Mouse (Mus musculus) MEL (cell line): ENCODE data around the gene Mov10.

Source experiments
- CTCF ChIP-seq, 3 experiments: IDR thresholded peaks in 2 of 3; conservative IDR thresholded peaks in 1 of 3; 2 replicates each; pipeline ENCODE4 v1.5.1; 2011 to 2012; ENCODE audit warnings: low read length in 3 of 3, low read depth in 2 of 3, mild to moderate bottlenecking in 2 of 3, improper control_type of control experiment in 1 of 3, inconsistent platforms in 1 of 3, mixed read lengths in 1 of 3, moderate library complexity in 1 of 3; ENCODE audit not compliant: control insufficient read depth in 1 of 3, insufficient read depth in 1 of 3, poor library complexity in 1 of 3, severe bottlenecking in 1 of 3
- EP300 ChIP-seq, 2 experiments: IDR thresholded peaks; 2 replicates each; pipeline ENCODE4 v1.6.1; 2011; ENCODE audit warnings: improper control_type of control experiment in 2 of 2, low read length in 2 of 2, low read depth in 1 of 2, mild to moderate bottlenecking in 1 of 2
- HCFC1 ChIP-seq: IDR thresholded peaks from 2 replicates; pipeline ENCODE4 v1.6.1; 2012; ENCODE audit warnings: low read depth, mild to moderate bottlenecking, inconsistent platforms, low read length, improper control_type of control experiment, moderate library complexity
- MAX ChIP-seq: IDR thresholded peaks from 2 replicates; pipeline ENCODE4 v1.6.1; 2011; ENCODE audit warnings: low read length, improper control_type of control experiment
- MAZ ChIP-seq: IDR thresholded peaks from 2 replicates; pipeline ENCODE4 v1.6.1; 2012; ENCODE audit warnings: low read depth, mild to moderate bottlenecking, inconsistent platforms, low read length, improper control_type of control experiment
- POLR2A ChIP-seq, 2 experiments: IDR thresholded peaks; 2 replicates each; pipeline ENCODE4 v1.6.1; 2011 to 2012; ENCODE audit warnings: low read length in 2 of 2, mild to moderate bottlenecking in 2 of 2, control low read depth in 1 of 2, improper control_type of control experiment in 1 of 2, low read depth in 1 of 2, moderate library complexity in 1 of 2; ENCODE audit not compliant: control insufficient read depth in 1 of 2, insufficient read depth in 1 of 2, poor library complexity in 1 of 2
- SIN3A ChIP-seq: IDR thresholded peaks from 2 replicates; pipeline ENCODE4 v1.6.1; 2012; ENCODE audit warnings: low read length, improper control_type of control experiment, inconsistent platforms
- SMC3 ChIP-seq: IDR thresholded peaks from 2 replicates; pipeline ENCODE4 v1.6.1; 2011; ENCODE audit warnings: low read depth, low read length, improper control_type of control experiment
- UBTF ChIP-seq: IDR thresholded peaks from 2 replicates; pipeline ENCODE4 v1.6.1; 2012; ENCODE audit warnings: low read depth, mild to moderate bottlenecking, inconsistent platforms, low read length, improper control_type of control experiment, moderate library complexity, borderline replicate concordance; ENCODE audit not compliant: insufficient read depth
- ZNF384 ChIP-seq: IDR thresholded peaks from 2 replicates; pipeline ENCODE4 v1.6.1; 2012; ENCODE audit warnings: low read depth, mild to moderate bottlenecking, inconsistent platforms, low read length, improper control_type of control experiment

DNA sequence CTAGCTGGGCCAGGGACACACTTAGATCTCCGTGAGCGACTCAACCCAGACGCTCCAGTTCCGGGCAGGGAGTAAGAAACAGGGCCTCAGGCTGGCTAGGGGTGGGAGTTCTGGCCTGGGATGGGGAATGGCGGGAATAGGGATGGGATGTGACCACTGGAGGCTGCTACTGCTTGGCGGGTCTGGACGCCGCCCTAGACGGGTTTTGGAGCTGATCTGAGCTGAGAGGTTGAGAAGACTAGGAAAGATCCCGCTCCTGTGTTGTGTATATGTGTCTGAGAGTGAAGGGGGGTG lies 29.1 kb downstream of the Mov10 start:
- TF ChIP-seq UBTF (no peak), POLR2A (IDR thresholded peaks at IDR 0.05; ENCODE audit: control insufficient read depth in 1 of 2, insufficient read depth in 1 of 2, low read depth in 1 of 2, low read length in 2 of 2, poor library complexity in 1 of 2) (no peak), ZNF384 (no peak), SMC3 (no peak), CTCF (IDR thresholded peaks at IDR 0.05 in 2 of 3, conservative IDR thresholded peaks at IDR 0.05 in 1 of 3; ENCODE audit: control insufficient read depth in 1 of 3, insufficient read depth in 1 of 3, low read depth in 2 of 3, low read length in 3 of 3, poor library complexity in 1 of 3, severe bottlenecking in 1 of 3) (no peak), MAX (no peak), HCFC1 (no peak), MAZ (no peak), SIN3A (no peak), EP300 (IDR thresholded peaks at IDR 0.05; ENCODE audit: low read depth in 1 of 2, low read length in 2 of 2) (no peak)
